Mouse (Mus musculus) cerebellum, postnatal 10 days (tissue): Measurements from ENCODE around the gene Fam72a.

Source experiments
- DNase-seq, 2 experiments: peaks; one replicate each; pipeline ENCODE4 v3.0.0; 2021; ENCODE audit warnings: mixed read lengths in 2 of 2

Gene Fam72a

GRCm38 (mm10) chr1:131580389-131580788, 52.7 kb downstream of the Fam72a start:
- no peak for DNase-seq

GRCm38 (mm10) chr1:131583598-131583997, 55.9 kb downstream of the Fam72a start:
- DNase-seq = no peak

- peak; percentile 70 to 74 for DNase-seq
Observed at GRCm38 (mm10) chr1:131586836-131587235, 59.1 kb downstream of the Fam72a start.
